ENCODE assay signal across 11 mouse cellular contexts in genomic region chr12:110674243-110674642, GRCm38 (mm10). TPM values are rescaled to one million over a fixed set of nuclear protein-coding genes. Genes with fewer than 3 reads are reported as not detected.
DNase-seq lines count a peak whose midpoint lies in the region; TF ChIP-seq lines count a peak whose summit lies in the region.
"Had no signal": no experiment of that assay in that cellular context is flagged by ENCODE, and none has a peak within 500 bp of the region (broad histone marks: within the 10 kb centered on the region; RNA-seq: fewer than 3 reads in every experiment).

No protein-coding gene starts in this region.

- DNase-seq in kidney, adult 2 months: no peak
- DNase-seq in kidney, postnatal 14 days: no peak
- DNase-seq in spleen, postnatal 4 days (ENCODE audit: low spot score in 2 of 2): peak; percentile 37 to 76
- DNase-seq in spleen, adult 18-20 months: no peak
- peak; percentile 48 for DNase-seq in embryo, embryonic 10.5 days (ENCODE audit: low spot score)
- DNase-seq in thymus, postnatal 14 days: peak; percentile 40
- no peak for DNase-seq in heart, adult 11 months
- no peak for DNase-seq in layer of hippocampus, postnatal 25 days (ENCODE audit: extremely low spot score in 1 of 2, low spot score in 1 of 2)
- DNase-seq: adrenal gland, postnatal 25 days had no signal

- peak; percentile 44 for TF ChIP-seq CTCF in kidney, adult 2 months (conservative IDR thresholded peaks at IDR 0.05; ENCODE audit: insufficient read depth, insufficient read length, low read depth, low read length)

- no peak for TF ChIP-seq POLR2A in kidney, adult 2 months (IDR thresholded peaks at IDR 0.05; ENCODE audit: low read depth, low read length)

- no peaks in the 10 kb centered on the region for H3K27me3 ChIP-seq in kidney, adult 2 months (replicated peaks; ENCODE audit: control insufficient read depth, insufficient read depth, low read length)
- H3K27me3 ChIP-seq: limb, embryonic 15.5 days had no signal

- no peaks in the 10 kb centered on the region for H3K36me3 ChIP-seq in kidney, adult 2 months (ENCODE audit: control insufficient read depth, insufficient read depth, low read length)

- no peak overlapping the region for H3K27ac ChIP-seq in kidney, adult 2 months (ENCODE audit: insufficient read depth, low read depth, low read length)
- H3K27ac ChIP-seq: limb, embryonic 15.5 days had no signal

- H3K4me3 ChIP-seq in kidney, adult 2 months (ENCODE audit: insufficient read depth, low read depth, low read length): no peak overlapping the region
- H3K4me3 ChIP-seq: limb, embryonic 15.5 days had no signal

- no peaks in the 10 kb centered on the region for H3K4me1 ChIP-seq in kidney, adult 2 months (ENCODE audit: control insufficient read depth, insufficient read depth, low read length)
- H3K4me1 ChIP-seq: limb, embryonic 15.5 days had no signal

- 55% methylated on average over 5 of the region's 5 CpGs for WGBS in kidney, adult 2 months

RNA-seq across cellular contexts. Expression of gene 1700001K19Rik, which starts 8.2 kb away (rescaled TPM):
- not detected in 2 replicates for polyA plus RNA-seq in kidney, adult 2 months (2012; rRNA removed)
- total RNA-seq in layer of hippocampus, postnatal 25 days (2021): not detected
- total RNA-seq: adrenal gland, postnatal 25 days; hematopoietic stem cell, adult 5-6 weeks had no signal

RNA-seq across cellular contexts. Expression of gene Hsp90aa1, which starts 28.3 kb away (rescaled TPM):
- polyA plus RNA-seq in kidney, adult 2 months (2012; rRNA removed): 95.6 and 115 TPM in 2 replicates
- total RNA-seq in layer of hippocampus, postnatal 25 days (2021): 100 to 1,000 TPM; 874 to 929 TPM

Comparison
In these comparisons a context has a peak if more than half of its experiments do, and no peak if none do; other contexts are left out.
1. DNase-seq: peak in spleen, postnatal 4 days (2 of 2), embryo, embryonic 10.5 days (single experiment) and thymus, postnatal 14 days (single experiment); none in kidney, adult 2 months (single experiment), kidney, postnatal 14 days (single experiment), spleen, adult 18-20 months (0 of 2), heart, adult 11 months (single experiment) and layer of hippocampus, postnatal 25 days (0 of 2).